Mouse (Mus musculus) cerebral cortex, adult 2 months (tissue): ENCODE data around the gene Actr1a.

Experiments
- WGBS: fragments of 180-500 bp; shearing (Covaris S2); methylation state at CpG from one replicate; pipeline ENCODE4 v1.1.7; 2018; 5-methylcytosine and 5-hydroxymethylcytosine counted together

Actr1a gene

GRCm38 (mm10) chr19:46350168-46350932 is 45.2 kb downstream of the Actr1a start, which contains the start of gene 2310034G01Rik:
Gene 2310034G01Rik, minus strand, starts transcription at chr19:46350302.
- 49% methylated on average over 10 of the region's 10 CpGs for WGBS

GRCm38 (mm10) chr19:46349550-46349949 is 46.0 kb downstream of the Actr1a start:
- 24% methylated on average over 6 of the region's 6 CpGs for whole genome bisulfite sequencing

- under 1% methylated on average over 78 of the region's 78 CpGs for WGBS
These were observed 46.6 kb downstream of the Actr1a start for GRCm38 (mm10) chr19:46348761-46349458.

DNA sequence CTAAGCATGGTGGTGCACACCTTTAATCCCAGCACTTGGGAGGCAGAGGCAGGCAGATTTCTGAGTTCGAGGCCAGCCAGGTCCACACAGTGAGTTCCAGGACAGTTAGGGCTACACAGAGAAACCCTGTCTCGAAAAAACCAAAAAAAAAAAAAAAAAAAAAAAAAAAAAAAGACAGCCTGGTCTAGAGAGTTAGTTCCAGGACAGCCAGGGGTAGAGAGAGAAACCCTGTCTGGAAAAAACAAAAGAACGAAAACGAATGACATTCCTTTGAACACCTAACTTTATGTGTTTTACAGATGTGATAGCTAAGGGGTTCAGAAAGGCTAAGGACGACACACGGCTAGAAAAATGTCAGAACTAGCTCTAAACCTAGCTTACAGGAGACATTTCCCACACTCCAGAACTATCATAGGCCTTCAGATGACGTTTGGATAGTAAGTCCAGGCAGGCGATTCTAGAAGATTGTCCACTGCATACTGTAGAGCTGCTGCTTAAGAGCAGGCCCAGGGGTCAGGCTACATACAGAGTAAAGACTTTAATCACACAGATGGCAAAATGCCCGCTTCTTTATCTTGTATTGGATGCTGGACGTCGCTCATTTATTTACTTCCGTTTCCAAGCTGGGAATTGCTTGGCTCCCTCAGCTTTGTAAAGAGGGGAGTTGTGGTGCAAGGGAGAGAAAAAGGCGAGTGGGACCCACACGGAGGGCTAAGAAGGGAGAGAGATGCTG is 47.4 kb downstream of the Actr1a start:
- WGBS = 18% methylated on average over 14 of the region's 14 CpGs

GRCm38 (mm10) chr19:46347146-46347545 is 48.4 kb downstream of the Actr1a start:
- 97% methylated on average over 1 of the region's 1 CpGs for WGBS

DNA sequence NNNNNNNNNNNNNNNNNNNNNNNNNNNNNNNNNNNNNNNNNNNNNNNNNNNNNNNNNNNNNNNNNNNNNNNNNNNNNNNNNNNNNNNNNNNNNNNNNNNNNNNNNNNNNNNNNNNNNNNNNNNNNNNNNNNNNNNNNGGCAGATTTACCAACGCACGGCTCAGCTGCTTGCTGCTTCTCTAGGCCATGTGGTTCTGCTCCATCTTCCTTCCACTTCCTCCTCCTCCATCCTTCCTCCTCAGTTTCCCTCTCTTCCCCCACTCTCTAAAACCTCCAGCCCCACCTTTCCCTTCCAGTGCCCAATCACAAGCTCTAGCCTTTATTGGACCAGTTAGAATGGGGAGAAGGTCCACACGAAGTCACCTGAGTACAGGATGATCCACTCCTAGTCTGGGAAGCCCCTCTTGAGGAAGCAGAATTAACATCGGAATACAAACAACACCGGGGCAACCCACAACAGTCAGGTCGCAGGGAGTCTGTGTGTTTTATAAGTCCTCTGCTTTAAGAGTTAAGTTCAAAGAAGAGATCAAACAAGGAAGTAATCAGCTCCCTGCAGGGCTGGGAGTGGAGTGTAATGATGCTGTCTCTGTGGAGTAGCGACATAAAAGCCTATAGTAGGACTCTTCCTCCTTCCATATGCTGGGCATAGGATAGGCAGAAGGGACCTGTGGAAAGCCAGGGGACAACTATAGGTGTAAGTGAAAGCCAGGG is 50.7 kb downstream of the Actr1a start:
- 31% methylated on average over 7 of the region's 7 CpGs for WGBS

DNA sequence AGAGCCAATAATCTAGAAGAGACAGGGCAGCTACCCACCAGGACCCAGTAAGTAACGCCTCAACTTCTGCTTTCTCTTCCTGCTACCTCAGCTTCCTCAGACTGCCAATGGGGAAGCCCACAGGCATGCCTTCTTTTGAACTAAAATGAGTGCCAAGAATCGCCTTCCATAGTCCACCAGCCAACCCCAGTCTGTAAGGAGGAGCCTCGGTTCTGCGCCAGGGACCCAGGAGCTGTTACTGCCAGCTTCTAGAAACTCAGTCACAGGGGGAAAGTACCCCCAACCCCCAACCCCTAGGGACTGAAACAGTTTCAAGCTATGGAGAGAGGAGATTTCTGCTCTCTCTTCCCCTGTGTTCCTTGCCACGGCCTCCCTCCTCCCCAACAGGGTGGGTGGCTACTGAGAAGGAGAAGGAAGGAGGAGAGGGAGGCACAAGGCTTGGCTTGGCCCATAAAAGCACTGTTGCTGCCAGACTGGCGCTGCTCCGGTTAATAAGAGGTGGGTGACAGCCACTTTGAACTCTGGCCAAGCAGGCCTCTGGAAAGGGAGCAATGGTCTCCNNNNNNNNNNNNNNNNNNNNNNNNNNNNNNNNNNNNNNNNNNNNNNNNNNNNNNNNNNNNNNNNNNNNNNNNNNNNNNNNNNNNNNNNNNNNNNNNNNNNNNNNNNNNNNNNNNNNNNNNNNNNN is 56.1 kb downstream of the Actr1a start:
- WGBS = 21% methylated on average over 7 of the region's 7 CpGs

DNA sequence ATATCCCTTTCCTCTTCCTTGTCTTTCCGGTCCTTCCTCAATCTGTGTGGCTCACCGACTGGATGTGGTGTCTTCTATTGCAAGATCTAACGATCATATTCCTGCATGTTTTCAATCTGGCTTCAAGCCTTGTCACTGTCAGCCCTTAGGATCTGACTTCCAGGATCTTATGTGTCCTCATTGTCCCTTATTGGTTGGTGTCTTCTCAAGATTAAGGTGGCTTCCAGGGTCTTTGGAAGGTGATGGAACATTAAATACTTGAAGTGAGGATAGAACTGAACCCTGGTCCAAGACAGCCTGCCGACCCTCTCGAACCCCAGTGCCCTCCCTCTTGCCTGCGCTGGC is 56.6 kb downstream of the Actr1a start:
- WGBS = 11% methylated on average over 6 of the region's 6 CpGs

- 1% methylated on average over 31 of the region's 31 CpGs for WGBS
These were observed 57.1 kb downstream of the Actr1a start, which contains the start of gene Cuedc2 for GRCm38 (mm10) chr19:46338331-46338936. Gene Cuedc2, minus strand, starts transcription at chr19:46338702.

DNA sequence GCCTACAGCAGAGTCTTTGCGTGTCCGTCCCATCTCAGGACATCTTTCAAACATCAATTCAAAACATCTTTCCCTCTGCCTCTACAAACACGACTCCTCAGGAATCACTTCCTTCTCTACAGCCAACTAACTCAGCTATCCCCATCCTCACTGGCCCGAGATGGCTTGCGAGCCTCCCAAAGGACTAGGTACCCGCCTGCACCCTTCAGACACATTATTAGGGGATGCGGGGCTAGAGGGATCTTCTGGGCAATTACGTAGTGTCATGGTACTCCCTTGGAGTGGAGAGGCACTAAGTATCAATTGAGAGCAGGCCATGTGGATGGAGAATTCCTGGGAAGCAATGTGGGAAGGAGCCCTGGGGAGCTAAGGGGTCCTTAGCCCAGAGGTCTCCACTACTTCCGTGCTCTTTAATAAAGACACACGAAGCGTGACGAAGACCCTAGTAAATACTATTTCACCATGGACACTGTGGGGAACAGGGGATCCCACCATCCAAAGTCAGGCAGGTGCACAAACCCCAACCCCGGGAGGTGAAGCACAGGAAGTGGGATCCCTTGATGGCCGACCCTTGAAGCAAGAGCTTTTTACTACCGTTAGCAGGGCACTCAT is 57.7 kb downstream of the Actr1a start:
- WGBS = 21% methylated on average over 15 of the region's 15 CpGs

GRCm38 (mm10) chr19:46333906-46334305 is 61.6 kb downstream of the Actr1a start:
- 74% methylated on average over 3 of the region's 3 CpGs for WGBS

GRCm38 (mm10) chr19:46332721-46333339 is 62.7 kb downstream of the Actr1a start:
- WGBS = 22% methylated on average over 7 of the region's 7 CpGs

DNA sequence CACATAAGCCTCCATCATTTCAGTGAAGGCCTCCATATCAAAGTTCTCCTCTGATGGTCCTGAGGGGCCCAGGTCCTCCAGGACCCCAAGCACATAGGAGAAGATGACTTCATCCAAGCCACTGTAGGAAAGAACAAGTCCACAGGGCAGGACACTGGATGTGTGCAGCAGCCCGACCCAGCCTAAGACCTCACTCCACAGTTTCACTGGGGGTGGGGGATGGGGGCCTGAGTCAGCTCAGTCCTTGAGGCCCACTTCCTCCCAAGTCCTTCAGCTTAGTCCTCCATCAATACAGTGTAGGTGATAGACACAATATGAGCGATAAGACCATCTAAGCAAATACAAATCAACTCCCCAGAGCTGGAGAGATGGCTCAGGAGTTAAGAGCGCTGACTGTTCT is 63.6 kb downstream of the Actr1a start:
- WGBS = 76% methylated on average over 3 of the region's 3 CpGs

DNA sequence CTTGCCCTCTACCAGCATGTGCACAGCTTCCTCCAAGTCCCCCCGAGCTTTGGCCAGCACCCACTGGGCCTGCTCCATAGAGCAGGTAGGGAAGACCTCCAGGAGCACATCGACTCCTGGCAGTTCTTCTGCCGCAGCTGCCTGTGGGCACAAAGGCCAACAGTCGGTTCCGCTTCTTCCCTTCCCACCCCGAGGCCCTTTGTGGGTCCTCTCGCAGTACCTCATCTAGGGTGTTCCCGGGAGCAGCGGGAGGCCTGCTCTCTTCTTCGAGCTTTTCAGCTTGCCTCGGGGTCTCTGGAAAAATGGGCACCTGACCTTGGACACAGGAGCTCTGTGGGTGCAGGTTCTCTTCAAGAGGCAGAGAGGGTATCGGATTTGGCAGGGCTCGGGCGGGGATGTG is 64.2 kb downstream of the Actr1a start:
- WGBS = 89% methylated on average over 14 of the region's 14 CpGs

- WGBS = 92% methylated on average over 12 of the region's 12 CpGs
These were observed 64.9 kb downstream of the Actr1a start for GRCm38 (mm10) chr19:46330696-46331095.

- 2% methylated on average over 16 of the region's 16 CpGs for WGBS
These were observed 65.6 kb downstream of the Actr1a start for GRCm38 (mm10) chr19:46329951-46330350.

- WGBS = 2% methylated on average over 54 of the region's 54 CpGs
These were observed 66.4 kb downstream of the Actr1a start for GRCm38 (mm10) chr19:46329031-46329641.

DNA sequence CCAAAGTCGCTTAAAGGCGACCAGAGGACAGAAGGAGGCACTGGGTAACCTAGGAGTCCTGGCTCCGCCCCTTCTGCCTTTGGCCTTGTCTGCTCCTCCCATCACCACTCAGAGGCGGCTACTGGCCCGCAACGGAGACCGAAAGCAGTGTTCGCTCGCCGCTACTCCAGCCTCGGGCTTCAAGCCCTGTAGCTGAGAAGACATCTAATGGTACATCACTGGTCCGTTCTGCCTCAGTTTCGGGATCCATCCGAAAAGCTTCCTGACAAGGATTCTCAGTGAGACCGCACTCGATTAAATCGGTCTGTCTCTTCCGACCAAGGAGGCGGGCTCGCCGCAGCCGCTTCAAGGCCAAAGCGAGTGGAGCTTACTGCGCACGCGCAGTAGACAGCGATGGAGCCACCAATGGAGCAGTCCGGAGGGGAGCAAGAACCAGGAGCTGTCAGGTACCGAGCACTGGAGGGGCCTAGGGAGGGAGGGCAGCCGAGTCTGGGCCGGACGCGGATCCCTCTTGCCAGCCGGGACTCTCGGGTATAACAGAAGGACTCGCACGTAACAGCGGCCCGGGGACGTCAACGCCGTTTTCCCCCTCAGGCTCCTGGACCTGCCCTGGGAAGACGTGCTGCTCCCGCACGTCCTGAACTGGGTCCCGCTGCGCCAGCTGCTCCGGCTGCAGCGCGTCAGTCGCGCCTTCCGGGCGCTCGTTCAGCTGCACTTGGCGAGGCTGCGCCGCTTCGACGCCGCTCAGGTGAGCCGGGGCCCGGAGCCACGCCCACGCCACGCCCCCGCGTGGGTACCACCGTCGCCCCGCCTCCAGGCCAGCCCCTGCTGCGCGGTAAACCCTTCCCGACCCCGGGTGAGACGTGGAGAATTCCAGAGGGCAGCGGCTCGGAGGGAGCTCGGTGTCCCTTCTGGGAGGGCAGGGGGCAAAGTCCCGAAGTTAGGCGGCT is 67.2 kb downstream of the Actr1a start, which contains the start of gene Fbxl15:
TSS of gene Fbxl15 (plus strand) at position 104 of the 950 bp plus-strand sequence.
- WGBS = under 1% methylated on average over 81 of the region's 81 CpGs
